Mouse (Mus musculus) megakaryocyte progenitor cell, adult 5-6 weeks (primary cell): ENCODE results near the gene Higd2a. TPM values are rescaled to one million over a fixed set of nuclear protein-coding genes. Genes with fewer than 3 reads are reported as not detected.

ENCODE experiments used
- ATAC-seq: replicated peaks from 2 replicates; pipeline ENCODE4 v1.8.0; 2016; ENCODE audit warnings: mild to moderate bottlenecking, moderate TSS enrichment, inconsistent platforms; ENCODE audit not compliant: poor library complexity
- total RNA-seq, 2 experiments: library from RNA; stranded (forward) in 1 of 2; stranded (reverse) in 1 of 2; fragments of 157-497, 149-512 nt in 1 of 2; fragments of 200-1000 nt in 1 of 2; gene quantifications; 2 replicates each; pipeline versions ENCODE4 v1.2.3 to v1.2.4; 2015 to 2017

The Higd2a gene
- total RNA-seq (2015) (101 and 120 TPM in 2 replicates), total RNA-seq (2017) (51.6 and 87.6 TPM in 2 replicates)

DNA sequence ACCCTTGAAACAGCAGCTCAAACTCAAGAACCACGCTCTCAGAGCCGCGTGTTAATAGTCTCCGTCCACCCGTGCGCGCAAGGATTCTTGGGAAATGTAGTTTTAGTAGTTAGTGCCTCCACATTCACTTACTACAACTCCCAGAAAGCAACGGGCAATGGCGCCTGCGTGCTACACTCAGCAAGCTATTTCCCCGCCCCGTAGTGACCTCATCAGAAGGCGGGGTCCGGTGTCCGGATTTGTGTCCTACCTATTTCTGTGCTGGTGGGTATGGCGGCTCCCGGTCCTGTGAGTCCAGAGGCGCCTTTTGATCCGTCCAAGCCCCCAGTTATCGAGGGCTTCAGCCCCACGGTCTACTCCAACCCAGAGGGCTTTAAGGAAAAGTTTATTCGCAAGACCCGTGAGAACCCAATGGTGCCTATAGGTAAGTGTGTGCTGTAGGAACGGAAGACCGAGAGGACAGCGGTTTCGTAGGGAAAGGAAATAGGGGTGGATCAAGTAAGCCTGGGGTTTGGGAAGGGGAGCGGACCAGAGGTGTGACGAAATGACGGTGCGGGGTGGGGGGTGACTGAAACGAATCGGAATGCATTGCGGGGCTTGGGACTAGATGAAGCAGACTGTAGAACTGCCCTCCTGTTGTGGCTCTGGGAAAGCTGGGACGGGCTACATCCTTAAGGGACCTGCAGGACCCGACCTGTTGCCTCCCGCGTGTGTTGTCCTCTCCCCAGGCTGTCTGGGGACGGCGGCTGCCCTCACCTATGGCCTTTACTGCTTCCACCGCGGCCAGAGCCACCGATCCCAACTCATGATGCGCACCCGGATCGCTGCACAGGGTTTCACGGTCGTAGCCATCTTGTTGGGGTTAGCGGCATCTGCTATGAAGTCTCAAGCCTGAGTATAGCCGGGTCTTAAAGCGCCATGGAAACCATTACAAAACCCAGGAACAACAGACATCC, at the start of gene Higd2a, which contains the start of gene Nop16:
Higd2a (plus strand) TSS at position 212 of the 956 bp plus-strand sequence.
Nop16 (minus strand) TSS at position 95 of the 956 bp plus-strand sequence.
- ATAC-seq = peak; percentile 93

DNA sequence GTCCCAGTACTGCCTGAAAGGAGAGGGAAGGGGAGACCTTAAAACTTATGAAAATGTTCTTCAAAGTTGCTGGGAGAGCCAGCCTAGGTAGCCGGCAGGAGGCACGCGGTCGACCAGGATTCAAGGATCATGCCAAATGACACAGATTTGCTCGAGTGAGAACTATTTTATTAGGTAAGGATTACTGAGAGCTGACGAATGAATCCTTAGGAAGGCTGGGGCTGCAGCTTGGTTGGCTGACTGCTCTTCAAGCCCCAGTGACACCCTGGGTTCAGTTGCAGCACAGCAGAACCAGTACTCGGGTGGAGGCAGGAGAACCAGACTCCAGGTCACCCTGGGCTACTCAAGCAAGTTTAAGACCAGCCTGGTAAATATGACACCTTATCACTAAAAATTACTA, 42.0 kb upstream of the Higd2a start:
- no peak for ATAC-seq

- ATAC-seq = no peak
Measured at GRCm38 (mm10) chr13:54556176-54556575, 33.8 kb upstream of the Higd2a start.

DNA sequence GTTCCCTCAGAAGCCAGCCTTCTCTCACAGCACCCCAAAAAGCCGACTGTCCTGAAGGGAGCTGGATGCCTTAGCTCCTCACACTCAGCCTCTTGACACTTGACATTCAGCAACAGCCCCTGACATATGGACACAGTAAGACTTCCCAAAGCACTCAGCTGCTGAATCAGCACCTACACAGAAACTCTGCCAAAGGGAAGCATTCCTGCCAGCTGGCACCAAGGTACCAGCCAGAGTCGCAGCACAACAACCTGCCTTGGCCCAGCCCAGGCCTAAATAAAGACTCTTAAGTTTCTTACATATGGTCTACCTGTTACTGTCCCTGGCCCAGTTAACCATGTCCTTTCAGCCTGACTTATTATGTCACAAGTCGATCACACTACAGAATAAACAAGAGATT, 33.2 kb upstream of the Higd2a start:
- no peak for ATAC-seq

DNA sequence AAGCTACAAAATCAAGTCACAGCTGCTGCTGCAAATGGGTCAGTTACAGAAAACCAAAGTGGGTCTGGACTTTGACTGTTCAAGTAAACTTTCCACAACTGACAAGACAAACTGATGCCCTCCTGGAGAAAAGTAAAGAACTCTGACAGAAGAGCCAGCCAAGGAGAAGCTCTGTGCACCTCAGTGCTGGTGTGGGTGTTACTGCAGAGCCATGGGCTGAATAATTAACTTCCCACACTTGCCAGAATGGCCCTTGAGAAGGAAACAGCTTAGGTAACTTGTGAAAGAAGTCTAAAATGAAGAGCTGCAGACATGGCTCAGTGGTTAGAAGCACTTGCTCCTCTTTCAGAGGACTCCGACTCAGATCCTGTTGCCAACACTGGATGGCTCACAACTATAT, 32.4 kb upstream of the Higd2a start:
- no peak for ATAC-seq

- no peak for ATAC-seq
Measured at GRCm38 (mm10) chr13:54559656-54560055, 30.4 kb upstream of the Higd2a start.

DNA sequence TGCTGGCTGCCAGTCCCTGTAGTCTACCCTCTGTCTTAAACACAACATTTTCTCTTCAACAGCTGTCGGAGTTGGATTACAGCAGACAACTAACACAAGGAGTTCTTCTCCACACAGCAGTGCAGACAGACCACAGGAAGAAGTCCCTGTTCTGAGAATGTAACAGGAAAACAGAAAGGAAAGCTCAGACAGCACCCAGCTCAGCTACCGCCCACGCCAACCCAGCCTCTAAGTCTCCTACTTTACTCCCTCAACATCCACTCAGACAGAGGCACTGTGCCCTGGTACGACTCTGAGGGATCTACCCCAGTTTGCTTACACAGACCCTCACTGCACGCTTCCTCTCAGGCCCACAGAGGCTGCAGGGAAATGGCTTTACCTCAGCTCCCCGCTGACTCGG, 29.4 kb upstream of the Higd2a start:
- no peak for ATAC-seq

DNA sequence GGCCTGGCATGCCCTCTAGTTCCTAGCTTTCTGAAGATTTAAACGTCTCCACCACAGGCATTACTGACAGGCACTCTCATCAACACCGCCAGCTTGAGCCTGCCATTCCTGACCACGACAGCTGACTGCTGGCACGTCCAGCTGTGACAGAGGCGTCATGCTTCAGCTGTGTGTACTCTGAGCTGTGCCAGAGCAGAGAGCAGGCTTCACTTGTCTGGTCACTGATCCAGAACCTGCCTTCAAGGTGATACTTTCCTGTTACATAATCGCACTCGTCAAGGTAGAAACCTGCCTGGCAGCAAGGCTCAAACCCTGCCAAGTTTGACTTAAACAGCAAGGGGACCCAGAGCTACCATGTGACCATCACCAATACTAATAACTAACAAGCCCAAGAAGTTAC, 27.4 kb upstream of the Higd2a start:
- no peak for ATAC-seq

GRCm38 (mm10) chr13:54564232-54565200, 25.5 kb upstream of the Higd2a start:
- no peak for ATAC-seq

DNA sequence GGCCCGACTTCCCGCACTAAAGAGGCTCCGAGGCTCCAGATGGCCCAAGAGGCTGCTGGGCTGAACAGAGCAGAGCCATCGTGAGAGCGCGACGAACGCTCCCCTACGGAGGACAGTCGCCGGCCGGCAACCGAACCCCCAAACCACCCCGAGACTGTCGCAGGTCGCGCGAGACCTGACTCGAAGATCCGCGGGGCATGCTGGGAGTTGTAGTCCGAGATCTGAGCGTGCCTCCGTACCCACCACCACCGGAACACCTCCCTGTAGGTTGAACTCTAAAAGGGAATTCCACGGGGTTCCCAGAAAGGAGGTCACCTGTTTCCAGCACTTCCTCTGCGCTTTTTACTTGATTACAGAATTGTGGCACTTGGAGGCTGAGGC, 24.8 kb upstream of the Higd2a start, which contains the start of gene 4833439L19Rik:
4833439L19Rik (minus strand) TSS at position 235 of the 381 bp plus-strand sequence.
- peak; percentile 96 for ATAC-seq

- peak; percentile 61 for ATAC-seq
Measured at GRCm38 (mm10) chr13:54565594-54566345, 24.2 kb upstream of the Higd2a start.

DNA sequence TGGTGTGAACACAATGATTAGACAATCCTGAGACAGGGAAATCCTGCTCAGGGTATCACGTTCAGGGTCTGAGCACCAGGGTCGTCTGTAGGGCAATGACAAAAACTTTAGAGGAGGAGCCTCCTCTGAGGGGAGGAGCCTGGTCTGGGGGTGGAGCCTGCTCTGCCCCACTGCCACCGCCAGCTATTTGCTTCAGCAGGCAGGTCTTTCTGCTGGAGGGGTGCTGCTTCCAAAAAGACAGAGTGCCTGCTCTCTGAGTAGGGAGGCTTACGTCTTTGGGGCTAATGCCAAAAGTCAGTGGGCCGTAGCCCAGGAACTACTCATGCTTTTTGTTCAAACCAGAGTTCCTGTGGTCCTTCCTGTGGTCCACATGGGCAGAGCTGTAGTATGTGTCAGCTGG, 21.6 kb upstream of the Higd2a start:
- peak; percentile 47 for ATAC-seq

GRCm38 (mm10) chr13:54569282-54569681, 20.7 kb upstream of the Higd2a start:
- ATAC-seq = peak; percentile 32

- ATAC-seq = no peak
Measured at GRCm38 (mm10) chr13:54570736-54571135, 19.3 kb upstream of the Higd2a start.

DNA sequence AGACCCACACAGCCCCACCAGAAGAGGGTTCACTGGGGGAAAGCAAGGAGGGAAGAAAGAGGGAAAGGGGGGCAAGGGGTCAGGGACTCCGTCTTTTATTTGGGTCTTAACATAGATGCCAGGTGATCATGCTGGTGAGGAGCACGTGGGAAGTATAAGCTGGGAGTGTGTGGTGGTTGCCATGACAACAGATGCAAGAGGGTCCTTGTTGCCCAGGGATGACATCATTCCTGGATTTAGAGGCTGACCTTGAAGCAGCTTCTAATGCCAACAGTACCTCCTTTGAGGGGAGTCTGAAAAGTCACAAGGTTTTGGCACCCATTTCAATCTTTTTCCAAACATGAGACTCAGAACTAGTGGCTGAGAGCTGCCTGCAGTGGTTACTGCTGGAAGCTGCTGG, 18.4 kb upstream of the Higd2a start:
- ATAC-seq = no peak

- ATAC-seq = no peak
Measured at GRCm38 (mm10) chr13:54572621-54573020, 17.4 kb upstream of the Higd2a start.

GRCm38 (mm10) chr13:54574854-54575481, 15.0 kb upstream of the Higd2a start, which contains the start of gene Arl10:
TSS of gene Arl10 (plus strand) at chr13:54575015.
- peak; percentile 61 for ATAC-seq

- no peak for ATAC-seq
Measured at GRCm38 (mm10) chr13:54575489-54575888, 14.5 kb upstream of the Higd2a start.

GRCm38 (mm10) chr13:54577652-54578507, 12.1 kb upstream of the Higd2a start:
- ATAC-seq = peak; percentile 76
